Mouse (Mus musculus) gonadal fat pad, adult 2 months (tissue): ENCODE results near the gene Prdx6. TPM values are rescaled to one million over a fixed set of nuclear protein-coding genes. Genes with fewer than 3 reads are reported as not detected.

Experiments
- DNase-seq: peaks from one replicate; pipeline ENCODE4 v3.0.0-alpha.2; 2012; ENCODE audit warnings: low read depth
- polyA plus RNA-seq: library from polyadenylated mRNA; depleted of rRNA; stranded (reverse); fragments of >200 nt; gene quantifications from 2 replicates; pipeline ENCODE4 v1.2.3, GENCODE M21; 2012; rRNA removed

Gene Prdx6
- 283 and 403 TPM in 2 replicates for polyA plus RNA-seq

- no peak for DNase-seq
These were observed at the start of gene Prdx6 for GRCm38 (mm10) chr1:161250604-161251416. TSS of gene Prdx6 (minus strand) at chr1:161251219.

GRCm38 (mm10) chr1:161288256-161288655 lies 37.2 kb upstream of the Prdx6 start:
- no peak for DNase-seq

DNA sequence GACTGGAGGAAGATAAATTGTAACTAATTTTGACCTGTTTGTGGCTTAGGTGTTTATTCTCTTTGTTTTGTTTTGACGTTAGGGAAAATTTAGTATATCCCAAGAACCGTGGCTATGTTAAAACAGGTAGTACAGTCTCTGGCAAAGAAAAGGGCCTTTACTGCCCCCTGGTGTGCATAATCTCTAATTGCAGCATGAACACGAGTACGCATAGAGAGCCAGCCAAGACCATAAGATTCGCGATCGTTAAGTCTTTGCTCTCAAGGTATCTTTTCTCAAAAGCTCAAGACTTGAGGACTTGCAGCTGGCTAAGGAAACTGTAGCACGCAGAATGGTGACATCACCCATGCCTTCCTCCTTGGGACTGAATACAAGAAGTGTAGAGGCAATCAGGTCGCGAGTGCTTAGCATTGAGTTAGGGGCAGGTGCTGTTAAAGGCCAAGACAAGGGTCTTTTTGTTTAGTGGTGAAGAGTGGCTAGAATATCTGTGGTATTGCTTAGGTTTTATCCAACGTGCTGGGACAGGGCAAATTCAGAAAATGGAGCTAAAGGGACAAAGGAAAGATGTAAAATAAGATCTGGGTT lies 35.8 kb upstream of the Prdx6 start:
- DNase-seq: no peak

- DNase-seq: no peak
These were observed 30.2 kb upstream of the Prdx6 start for GRCm38 (mm10) chr1:161281054-161281688.

DNA sequence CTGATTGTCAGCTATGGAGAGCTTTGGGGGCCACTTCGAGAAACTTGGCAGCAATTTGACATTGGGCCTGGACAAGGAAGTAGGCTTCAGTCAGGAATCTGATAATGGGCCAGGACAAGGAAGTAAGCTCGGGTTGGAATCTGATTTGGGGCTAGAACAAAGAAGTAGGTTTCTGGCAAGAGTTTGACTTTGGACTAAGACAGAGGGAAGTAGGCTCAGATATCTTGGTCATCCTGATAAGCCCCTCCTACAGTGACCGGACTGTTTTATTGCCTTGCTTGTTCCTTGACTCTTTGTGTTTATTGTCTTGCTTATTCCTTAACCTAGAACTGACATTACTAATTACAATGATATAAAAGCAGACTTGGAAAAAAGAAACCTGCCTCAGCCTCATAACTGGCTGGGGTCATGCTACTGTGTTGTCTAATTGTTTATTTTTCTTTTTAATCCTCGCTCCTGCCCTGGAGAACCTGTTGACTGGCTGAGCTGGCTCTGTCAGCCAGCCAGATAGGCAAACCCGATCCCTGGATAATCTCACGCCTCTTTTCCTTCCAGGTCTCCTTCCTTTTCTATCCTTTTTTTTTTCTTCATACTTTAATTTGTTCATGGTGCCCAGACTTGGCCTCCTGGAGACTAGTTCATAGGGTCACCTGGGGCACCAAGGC lies 28.4 kb upstream of the Prdx6 start:
- DNase-seq: no peak

DNA sequence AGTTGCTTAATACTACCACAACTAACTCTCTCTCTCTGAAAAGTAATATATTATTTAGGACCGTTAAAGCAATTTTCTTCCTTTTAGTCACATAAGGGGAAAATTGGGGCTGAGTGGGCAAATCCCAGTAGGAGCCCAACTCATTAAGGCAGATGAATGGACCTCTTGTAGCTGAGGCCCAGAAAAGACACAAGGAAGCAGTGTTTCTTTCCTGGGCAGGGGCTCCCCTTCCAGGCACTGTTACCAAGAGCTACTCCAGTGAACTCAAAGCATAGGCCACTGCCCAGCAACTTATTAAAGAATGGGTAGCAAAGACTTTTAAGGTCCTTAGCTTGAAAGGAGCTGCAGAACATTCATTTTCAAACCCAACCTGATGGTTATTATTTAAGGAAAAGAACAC lies 22.5 kb upstream of the Prdx6 start:
- no peak for DNase-seq

- no peak for DNase-seq
These were observed 20.4 kb upstream of the Prdx6 start for GRCm38 (mm10) chr1:161271461-161271810.

GRCm38 (mm10) chr1:161270776-161271460 lies 19.9 kb upstream of the Prdx6 start:
- no peak for DNase-seq

DNA sequence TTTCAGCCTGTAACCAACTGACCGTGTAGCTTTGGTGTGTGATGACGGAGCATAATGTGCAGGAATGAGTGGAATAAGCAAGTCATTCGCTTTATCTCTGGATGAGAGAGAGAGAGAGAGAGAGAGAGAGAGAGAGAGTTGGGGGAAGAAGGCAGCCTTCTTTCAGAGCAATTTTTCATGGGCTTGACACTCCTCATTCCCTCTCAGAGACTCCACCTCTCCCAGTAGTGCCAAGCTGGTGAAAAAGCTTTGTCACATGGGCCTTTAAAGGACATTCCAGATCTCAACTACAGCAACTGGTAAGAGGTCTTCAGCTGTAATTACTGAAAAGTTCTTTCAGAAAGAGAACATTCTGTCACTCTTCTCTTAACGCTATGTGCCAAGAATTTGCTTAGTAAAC lies 18.3 kb upstream of the Prdx6 start:
- no peak for DNase-seq

- DNase-seq: no peak
These were observed 17.9 kb upstream of the Prdx6 start for GRCm38 (mm10) chr1:161268884-161269283.

DNA sequence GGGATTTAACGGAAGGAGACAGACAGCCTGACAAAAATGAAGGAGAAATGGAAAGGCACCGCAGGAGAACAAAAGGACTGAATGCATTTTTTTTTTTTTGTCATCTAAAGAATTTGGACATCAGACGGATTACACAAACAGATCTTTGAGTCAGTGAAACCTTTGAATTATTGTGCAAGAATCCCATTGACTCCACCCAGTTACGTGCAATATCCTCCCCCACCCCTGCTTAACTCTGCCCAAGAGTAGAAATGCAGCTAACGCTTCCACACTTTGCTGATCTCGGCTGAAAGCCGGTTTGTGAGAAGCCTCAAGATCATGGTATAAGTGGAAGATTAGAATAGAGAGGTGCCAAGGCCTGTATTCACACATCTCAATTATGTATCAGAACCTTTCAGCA lies 17.1 kb upstream of the Prdx6 start:
- no peak for DNase-seq

- no peak for DNase-seq
These were observed 13.9 kb upstream of the Prdx6 start for GRCm38 (mm10) chr1:161264961-161265360.

- DNase-seq: no peak
These were observed 12.6 kb upstream of the Prdx6 start for GRCm38 (mm10) chr1:161263584-161263983.

DNA sequence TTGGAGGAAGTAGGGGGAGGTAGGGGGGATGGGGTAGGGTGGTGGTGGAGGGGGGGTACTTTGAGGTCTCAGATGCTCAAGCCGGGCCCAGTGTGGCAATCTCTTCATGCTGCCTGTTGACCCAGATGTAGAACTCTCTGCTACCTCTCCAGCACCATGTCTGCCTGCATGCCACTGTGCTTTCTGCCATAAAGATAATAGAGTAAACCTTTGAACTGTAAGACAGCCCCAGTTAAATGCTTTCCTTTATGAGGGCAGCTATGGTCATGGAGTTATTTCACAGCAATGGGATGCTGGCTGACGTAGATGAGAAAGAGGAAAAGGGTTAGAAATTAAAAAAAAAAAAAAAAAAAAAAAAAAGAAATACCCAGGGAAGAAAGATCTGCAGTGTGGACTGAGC lies 11.5 kb upstream of the Prdx6 start:
- DNase-seq: no peak

DNA sequence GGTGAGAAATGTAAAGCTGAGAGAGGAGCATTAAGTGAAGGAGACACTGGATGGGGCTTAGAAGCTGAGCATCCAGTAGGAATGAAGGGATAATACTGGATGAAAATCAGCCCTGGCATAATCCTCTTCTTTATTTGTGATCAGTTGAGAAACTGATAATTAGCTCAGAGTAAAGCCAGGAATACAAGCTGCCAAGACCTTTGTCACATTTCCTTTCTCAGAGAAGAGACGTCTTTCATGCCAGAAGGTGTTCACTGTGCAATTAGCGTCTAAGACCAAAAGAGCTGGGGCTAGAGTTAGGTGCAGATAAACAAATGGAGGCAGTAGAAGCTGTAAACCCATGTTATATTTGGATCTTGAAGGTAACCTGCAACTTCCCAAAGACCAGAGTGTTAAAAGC lies 9.7 kb upstream of the Prdx6 start:
- no peak for DNase-seq

GRCm38 (mm10) chr1:161259142-161259541 lies 8.1 kb upstream of the Prdx6 start:
- DNase-seq: no peak

- DNase-seq: no peak
These were observed 7.3 kb upstream of the Prdx6 start for GRCm38 (mm10) chr1:161258331-161258730.

GRCm38 (mm10) chr1:161256918-161257317 lies 5.9 kb upstream of the Prdx6 start:
- DNase-seq: no peak

DNA sequence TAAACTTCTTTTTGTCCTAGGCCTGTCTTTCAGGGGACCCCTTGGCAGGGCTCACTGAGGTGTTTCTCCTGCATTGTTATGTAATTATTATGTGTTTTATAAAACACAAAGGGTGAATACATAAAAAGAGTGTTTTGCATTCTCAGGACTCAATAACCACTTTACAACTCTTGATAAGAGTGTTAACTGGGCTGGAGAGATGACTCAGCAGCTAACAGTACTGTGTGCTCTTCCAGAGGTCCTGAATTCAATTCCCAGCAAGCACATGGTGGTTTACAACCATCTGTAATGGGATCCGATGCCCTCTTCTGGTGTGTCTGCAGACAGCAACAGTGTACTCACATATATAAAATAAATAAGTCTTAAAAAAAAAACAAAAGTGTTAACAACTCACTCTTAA lies 3.3 kb upstream of the Prdx6 start:
- DNase-seq: no peak

DNA sequence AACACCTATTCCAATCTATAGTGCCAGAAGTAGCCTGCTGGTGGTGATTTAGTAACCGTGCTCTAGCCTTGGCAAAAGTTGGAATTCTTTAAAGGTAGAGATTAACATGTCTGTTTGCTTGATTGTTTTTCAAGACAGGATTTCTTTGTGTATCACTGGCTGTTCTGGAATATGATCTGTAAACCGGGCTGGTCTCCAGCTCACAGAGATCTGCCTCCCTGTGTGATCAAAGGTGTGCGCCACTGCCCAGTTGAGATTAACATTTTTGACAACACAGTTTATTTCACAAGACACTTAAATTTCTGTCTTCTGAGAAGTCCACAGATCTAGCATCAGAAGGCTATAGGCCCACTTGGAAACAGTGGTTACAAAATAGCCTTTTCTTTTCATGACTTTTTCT lies 1.9 kb upstream of the Prdx6 start:
- no peak for DNase-seq

- DNase-seq: no peak
These were observed 1.3 kb upstream of the Prdx6 start for GRCm38 (mm10) chr1:161252365-161252764.
